Comparison of ENCODE assay signal across 8 mouse cellular contexts in genomic region chr8:120040861-120041260, GRCm38 (mm10). TPM values are rescaled to one million over a fixed set of nuclear protein-coding genes. Genes with fewer than 3 reads are reported as not detected.
DNase-seq lines count a peak whose midpoint lies in the region; ATAC-seq and TF ChIP-seq lines count a peak whose summit lies in the region.

No protein-coding gene starts in this region.

- no peak for TF ChIP-seq POLR2A in bone marrow, adult 2 months (IDR thresholded peaks at IDR 0.05; ENCODE audit: borderline replicate concordance, control insufficient read depth, low read depth, low read length)

- H3K4me3 ChIP-seq in gastrocnemius, adult 2 months: no peak overlapping the region
- H3K4me3 ChIP-seq in bone marrow, adult 2 months (replicated peaks; ENCODE audit: control insufficient read depth, low read depth, low read length): no peak overlapping the region
- no peak overlapping the region for H3K4me3 ChIP-seq in lung, embryonic 15.5 days
- H3K4me3 ChIP-seq in hindbrain, postnatal 0 days (ENCODE audit: low read length): no peak overlapping the region
- H3K4me3 ChIP-seq in forebrain, embryonic 11.5 days (ENCODE audit: low read depth, low read length): no peak overlapping the region

- H3K27me3 ChIP-seq in lung, embryonic 15.5 days: no peaks in the 10 kb centered on the region
- H3K27me3 ChIP-seq in hindbrain, postnatal 0 days (ENCODE audit: insufficient read depth, low read length): no peaks in the 10 kb centered on the region
- H3K27me3 ChIP-seq in forebrain, embryonic 11.5 days (ENCODE audit: control insufficient read depth, insufficient read depth, low read length): no peaks in the 10 kb centered on the region

- no peak overlapping the region for H3K4me2 ChIP-seq in lung, embryonic 15.5 days
- no peak overlapping the region for H3K4me2 ChIP-seq in hindbrain, postnatal 0 days (ENCODE audit: low read depth, low read length)
- H3K4me2 ChIP-seq in forebrain, embryonic 11.5 days (ENCODE audit: low read depth, low read length, severe bottlenecking): no peak overlapping the region

- H3K36me3 ChIP-seq in lung, embryonic 15.5 days: no peaks in the 10 kb centered on the region
- H3K36me3 ChIP-seq in hindbrain, postnatal 0 days (ENCODE audit: insufficient read depth, low read length): no peaks in the 10 kb centered on the region
- no peaks in the 10 kb centered on the region for H3K36me3 ChIP-seq in forebrain, embryonic 11.5 days (ENCODE audit: control insufficient read depth, insufficient read depth, low read length)

- H3K27ac ChIP-seq in gastrocnemius, adult 2 months: peak overlapping the region; percentile 43
- H3K27ac ChIP-seq in bone marrow, adult 2 months (ENCODE audit: control insufficient read depth, insufficient read depth, low read depth, low read length, poor library complexity): peak overlapping the region; percentile 70
- 0 out of 2 replicates have a peak overlapping the region, but pooled peaks have one; percentile 5 for H3K27ac ChIP-seq in lung, embryonic 15.5 days
- H3K27ac ChIP-seq in hindbrain, postnatal 0 days: no peak overlapping the region
- no peak overlapping the region for H3K27ac ChIP-seq in forebrain, embryonic 11.5 days (ENCODE audit: low read depth, low read length)

- 7% methylated on average over 1 of the region's 1 CpGs for WGBS in bone marrow, adult 2 months
- 33% methylated on average over 1 of the region's 1 CpGs for WGBS in lung, embryonic 15.5 days
- 71% methylated on average over 1 of the region's 1 CpGs for WGBS in hindbrain, postnatal 0 days
- WGBS in forebrain, embryonic 11.5 days: 78% methylated on average over 1 of the region's 1 CpGs

- H3K4me1 ChIP-seq in bone marrow, adult 2 months (ENCODE audit: control insufficient read depth, insufficient read depth, low read length): peaks cover 4% of the 10 kb centered on the region; the same call in 1 of the 2 replicates
- peaks cover 25% of the 10 kb centered on the region for H3K4me1 ChIP-seq in lung, embryonic 15.5 days
- H3K4me1 ChIP-seq in hindbrain, postnatal 0 days (ENCODE audit: insufficient read depth, low read length): no peaks in the 10 kb centered on the region
- H3K4me1 ChIP-seq in forebrain, embryonic 11.5 days (replicated peaks; ENCODE audit: control insufficient read depth, insufficient read depth, low read length): no peaks in the 10 kb centered on the region

- H3K9me3 ChIP-seq in lung, embryonic 15.5 days: no peaks in the 10 kb centered on the region
- no peaks in the 10 kb centered on the region for H3K9me3 ChIP-seq in hindbrain, postnatal 0 days (ENCODE audit: low read length)
- H3K9me3 ChIP-seq in forebrain, embryonic 11.5 days (ENCODE audit: control insufficient read depth, low read length): no peaks in the 10 kb centered on the region

- intact Hi-C loops in gastrocnemius, adult 2 months (cut with DNase I): no loop called here
- intact Hi-C loops in gastrocnemius, postnatal 14 days (cut with DNase I; ENCODE audit: low total_unique reads): no loop called here

- peak; percentile 64; the same call in 1 of the 2 replicates for ATAC-seq in lung, embryonic 15.5 days (ENCODE audit: borderline replicate concordance, extremely low read depth, low FRiP score, low TSS enrichment)
- no peak for ATAC-seq in hindbrain, postnatal 0 days
- no peak for ATAC-seq in forebrain, embryonic 11.5 days (replicated peaks; ENCODE audit: low FRiP score)

- no peak for TF ChIP-seq CTCF in gastrocnemius, adult 2 months (IDR thresholded peaks at IDR 0.05)
- no peak for TF ChIP-seq CTCF in bone marrow, adult 2 months (IDR thresholded peaks at IDR 0.05; ENCODE audit: control insufficient read depth, insufficient read depth, low read length)
- no peak for TF ChIP-seq CTCF in hindbrain, postnatal 0 days (IDR thresholded peaks at IDR 0.05; ENCODE audit: low read depth)

- DNase-seq in gastrocnemius, adult 2 months: peak; percentile 35
- DNase-seq in gastrocnemius, postnatal 14 days: no peak
- peak; percentile 10 for DNase-seq in induced T-regulatory cell, adult 2 months (ENCODE audit: low read depth)
- DNase-seq in hindbrain, postnatal 0 days (ENCODE audit: low spot score): no peak
- DNase-seq in forebrain, embryonic 11.5 days (ENCODE audit: low spot score): no peak
- DNase-seq in embryo, embryonic 10.5 days (ENCODE audit: low spot score): no peak

- H3K9ac ChIP-seq in lung, embryonic 15.5 days: no peak overlapping the region
- H3K9ac ChIP-seq in hindbrain, postnatal 0 days (replicated peaks; ENCODE audit: low read length): no peak overlapping the region
- no peak overlapping the region for H3K9ac ChIP-seq in forebrain, embryonic 11.5 days (ENCODE audit: low read length)

RNA-seq across cellular contexts. Expression of gene Crispld2, which starts 48.6 kb away (rescaled TPM):
- total RNA-seq in gastrocnemius, adult 2 months (2021): 10 to 100 TPM in 1 of 2 experiments, 1 to 10 TPM in 1; 9.5 to 19.6 TPM
- 1 to 10 TPM; 5.7 to 5.9 TPM for total RNA-seq in gastrocnemius, postnatal 14 days (2021)
- 4.9 and 17.2 TPM in 2 replicates for polyA plus RNA-seq in bone marrow, adult 2 months (2011; ENCODE audit: insufficient read depth, insufficient read length, low replicate concordance, missing spikeins)
- 9.2 and 10.0 TPM in 2 replicates for polyA plus RNA-seq in lung, embryonic 15.5 days (2015; fragmentation: Nextera tagmentation; extraction: Ambion mirVana)
- 3.5 and 5.6 TPM in 2 replicates for total RNA-seq in hindbrain, postnatal 0 days (2014; rRNA removed)
- 2.5 and 2.6 TPM in 2 replicates for polyA plus RNA-seq in hindbrain, postnatal 0 days (2015; fragmentation: Nextera tagmentation; extraction: Ambion mirVana)
- 1.6 and 2.1 TPM in 2 replicates for polyA plus RNA-seq in forebrain, embryonic 11.5 days (2014; fragmentation: Nextera tagmentation; extraction: Ambion mirVana)

Comparison
In these comparisons a context has a peak if more than half of its experiments do, and no peak if none do; other contexts are left out.
1. DNase-seq: peak in gastrocnemius, adult 2 months (single experiment) and induced T-regulatory cell, adult 2 months (single experiment); none in gastrocnemius, postnatal 14 days (single experiment), hindbrain, postnatal 0 days (single experiment), forebrain, embryonic 11.5 days (single experiment) and embryo, embryonic 10.5 days (single experiment).
2. H3K27ac ChIP-seq: peak in gastrocnemius, adult 2 months (single experiment), bone marrow, adult 2 months (single experiment) and lung, embryonic 15.5 days (single experiment); none in hindbrain, postnatal 0 days (single experiment) and forebrain, embryonic 11.5 days (single experiment).